Mouse (Mus musculus) thymus, adult 2 months (tissue): ENCODE measurements at regions not wholly inside any gene's neighbourhood (a gene's known extent, or its start where the extent isn't known, plus 50 kb on each side); places are given as distances from the start of the nearest gene placed in this dataset.

Experiments
- DNase-seq: peaks from one replicate; pipeline ENCODE4 v3.0.0; 2021
- H3K27ac ChIP-seq: fragments of 200-500 bp; 2 replicates; pipeline ENCODE4 v1.5.1; 2012; ENCODE audit warnings: low read length, control low read depth; ENCODE audit not compliant: control insufficient read depth, insufficient read depth
- H3K27me3 ChIP-seq: fragments of 200-500 bp; 2 replicates; pipeline ENCODE4 v1.6.1; 2012; ENCODE audit warnings: mild to moderate bottlenecking, low read length, moderate library complexity, mixed read lengths; ENCODE audit not compliant: control insufficient read depth, insufficient read depth
- H3K36me3 ChIP-seq: fragments of 200-500 bp; 2 replicates; pipeline ENCODE4 v1.6.1; 2012; ENCODE audit warnings: mild to moderate bottlenecking, low read length, moderate library complexity; ENCODE audit not compliant: control insufficient read depth, insufficient read depth
- H3K4me1 ChIP-seq: fragments of 200-500 bp; replicated peaks from 2 replicates; pipeline ENCODE4 v1.6.1; 2012; ENCODE audit warnings: low read length; ENCODE audit not compliant: control insufficient read depth, insufficient read depth
- H3K4me3 ChIP-seq: fragments of 200-500 bp; 2 replicates; pipeline ENCODE4 v1.5.1; 2012; ENCODE audit warnings: mild to moderate bottlenecking, low read length, control low read depth, moderate library complexity; ENCODE audit not compliant: control insufficient read depth, insufficient read depth
- CTCF ChIP-seq: fragments of 200-500 bp; IDR thresholded peaks from 2 replicates; pipeline ENCODE4 v1.5.1; 2012; ENCODE audit warnings: mild to moderate bottlenecking, control low read depth, low read length, moderate library complexity, borderline replicate concordance; ENCODE audit not compliant: control insufficient read depth, poor library complexity, insufficient read depth; ENCODE audit errors: extremely low read depth
- POLR2A ChIP-seq: fragments of 200-500 bp; IDR thresholded peaks from 2 replicates; pipeline ENCODE4 v1.6.1; 2012; ENCODE audit warnings: mild to moderate bottlenecking, low read length, control low read depth, moderate library complexity; ENCODE audit not compliant: control insufficient read depth, poor library complexity, insufficient read depth; ENCODE audit errors: extremely low read depth
- WGBS: fragments of 180-500 bp; shearing (Covaris S2); methylation state at CpG from one replicate; pipeline ENCODE4 v1.1.7; 2018; 5-methylcytosine and 5-hydroxymethylcytosine counted together

GRCm38 (mm10) chr6:88984863-88985262, 82.8 kb downstream of the Tpra1 start:
- no peak overlapping the region for H3K4me3 ChIP-seq
- H3K36me3 ChIP-seq: no peaks in the 10 kb centered on the region
- no peak for TF ChIP-seq POLR2A
- TF ChIP-seq CTCF: no peak
- 35% methylated on average over 4 of the region's 4 CpGs for WGBS
- DNase-seq: no peak
- H3K4me1 ChIP-seq: no peaks in the 10 kb centered on the region
- H3K27ac ChIP-seq: no peak overlapping the region
- no peaks in the 10 kb centered on the region for H3K27me3 ChIP-seq

- 86% methylated on average over 10 of the region's 10 CpGs for WGBS
- H3K27me3 ChIP-seq: no peaks in the 10 kb centered on the region
- DNase-seq: no peak
Measured at GRCm38 (mm10) chr6:88988551-88988950, 86.5 kb downstream of the Tpra1 start.

GRCm38 (mm10) chr6:88989617-88990299, 87.7 kb downstream of the Tpra1 start:
- no peak overlapping the region for H3K27ac ChIP-seq
- DNase-seq: no peak
- 80% methylated on average over 6 of the region's 6 CpGs for WGBS
- no peak overlapping the region for H3K4me3 ChIP-seq
- H3K27me3 ChIP-seq: no peaks in the 10 kb centered on the region
- no peak for TF ChIP-seq POLR2A
- no peak for TF ChIP-seq CTCF
- no peaks in the 10 kb centered on the region for H3K4me1 ChIP-seq
- no peaks in the 10 kb centered on the region for H3K36me3 ChIP-seq

More at GRCm38 (mm10) chr6:88988551-88988950, 86.5 kb downstream of the Tpra1 start:
- Histone ChIP-seq H3K36me3 (no peaks in the 10 kb centered on the region), H3K4me1 (no peaks in the 10 kb centered on the region), H3K27ac (no peak overlapping the region), H3K4me3 (no peak overlapping the region)
- no peak for TF ChIP-seq POLR2A
- no peak for TF ChIP-seq CTCF

GRCm38 (mm10) chr6:88990300-88990685, 88.2 kb downstream of the Tpra1 start:
- Histone ChIP-seq H3K27ac (no peak overlapping the region), H3K4me1 (no peaks in the 10 kb centered on the region), H3K36me3 (no peaks in the 10 kb centered on the region), H3K4me3 (no peak overlapping the region), H3K27me3 (no peaks in the 10 kb centered on the region)
- DNase-seq: no peak
- 41% methylated on average over 1 of the region's 1 CpGs for WGBS
- no peak for TF ChIP-seq POLR2A
- TF ChIP-seq CTCF: no peak

- no peaks in the 10 kb centered on the region for H3K4me1 ChIP-seq
- H3K36me3 ChIP-seq: no peaks in the 10 kb centered on the region
- no peaks in the 10 kb centered on the region for H3K27me3 ChIP-seq
- WGBS: 81% methylated on average over 3 of the region's 3 CpGs
- H3K4me3 ChIP-seq: no peak overlapping the region
- no peak overlapping the region for H3K27ac ChIP-seq
- DNase-seq: no peak
- TF ChIP-seq CTCF: no peak
- no peak for TF ChIP-seq POLR2A
Measured at GRCm38 (mm10) chr6:88995077-88995476, 93.0 kb downstream of the Tpra1 start.

- H3K27ac ChIP-seq: no peak overlapping the region
- DNase-seq: no peak
- H3K4me3 ChIP-seq: no peak overlapping the region
- H3K27me3 ChIP-seq: no peaks in the 10 kb centered on the region
- TF ChIP-seq CTCF (no peak), POLR2A (no peak)
- 91% methylated on average over 3 of the region's 3 CpGs for WGBS
- H3K4me1 ChIP-seq: peaks cover 15% of the 10 kb centered on the region
- no peaks in the 10 kb centered on the region for H3K36me3 ChIP-seq
Measured at GRCm38 (mm10) chr6:88998927-88999722, 97.1 kb downstream of the Tpra1 start.
